Mouse (Mus musculus): Measurements from ENCODE around the gene Eepd1. TPM values are rescaled to one million over a fixed set of nuclear protein-coding genes. Genes with fewer than 3 reads are reported as not detected.

Gene Eepd1
- polyA plus RNA-seq, 1 experiment from 2014 or later, result 5.9 TPM

DNA sequence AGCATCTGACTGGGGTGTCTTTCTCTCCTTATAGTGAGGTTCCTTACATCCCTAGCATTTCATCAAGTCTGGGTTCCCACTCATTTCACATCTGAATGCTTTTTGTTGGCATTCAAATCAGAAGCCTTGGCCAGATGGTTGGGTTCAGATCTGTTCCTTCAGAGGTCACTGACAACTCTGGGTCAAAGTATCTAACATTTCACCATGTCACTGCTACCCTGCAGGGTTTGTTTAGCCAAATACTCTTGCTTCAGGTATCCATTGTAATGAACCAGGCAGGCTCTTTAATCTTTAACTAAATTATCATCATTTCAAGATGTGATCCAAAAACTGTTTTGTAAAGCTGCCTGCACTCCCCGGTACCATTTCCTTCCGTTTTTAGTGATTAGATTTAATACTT lies 671 bp upstream of the Eepd1 start:
- Histone ChIP-seq H3K36me3 (replicated peaks) (no peaks in the 10 kb centered on the region), H3K27ac (replicated peaks) (peak overlapping the region; percentile 58; the same call in 1 of the 2 replicates), H3K9me3 (replicated peaks) (no peaks in the 10 kb centered on the region), H3K4me1 (replicated peaks) (peaks cover 40% of the 10 kb centered on the region), H3K27me3 (peaks cover 19% of the 10 kb centered on the region), H3K4me3 (replicated peaks) (no peak overlapping the region), H3K9ac (no peak overlapping the region), H3K4me2 (peak overlapping the region; percentile 82)
- WGBS (ENCODE audit: insufficient replicate concordance), result 78% methylated on average over 2 of the region's 2 CpGs
- no peak for ATAC-seq (ENCODE audit: insufficient read depth)

DNA sequence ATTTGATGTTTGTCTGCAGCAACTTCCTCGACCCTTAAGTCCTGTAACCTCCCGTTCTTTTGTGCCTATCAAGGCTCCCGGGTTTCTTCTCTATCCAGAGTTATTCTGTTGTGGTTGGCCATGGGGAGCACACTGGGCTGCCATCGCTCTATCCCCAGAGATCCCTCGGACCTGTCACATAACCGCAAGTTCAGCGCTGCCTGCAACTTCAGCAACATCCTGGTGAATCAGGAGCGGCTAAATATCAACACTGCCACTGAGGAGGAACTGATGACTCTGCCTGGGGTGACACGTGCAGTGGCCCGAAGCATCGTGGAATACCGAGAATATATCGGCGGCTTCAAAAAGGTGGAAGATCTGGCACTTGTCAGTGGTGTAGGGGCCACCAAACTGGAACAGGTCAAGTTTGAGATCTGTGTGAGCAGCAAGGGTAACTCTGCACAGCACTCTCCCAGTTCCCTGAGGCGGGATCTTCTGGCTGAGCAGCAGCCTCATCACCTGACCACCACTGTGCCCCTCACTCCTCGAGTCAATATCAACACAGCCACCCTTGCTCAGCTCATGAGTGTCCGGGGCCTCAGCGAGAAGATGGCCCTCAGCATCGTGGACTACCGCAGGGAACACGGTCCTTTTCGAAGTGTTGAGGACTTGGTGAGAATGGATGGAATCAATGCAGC lies 1.1 kb downstream of the Eepd1 start:
- H3K4me2 ChIP-seq, result peak overlapping the region; percentile 82
- peaks cover 51% of the 10 kb centered on the region for H3K4me1 ChIP-seq (replicated peaks)
- no peak overlapping the region for H3K27ac ChIP-seq (replicated peaks)
- no peaks in the 10 kb centered on the region for H3K9me3 ChIP-seq (replicated peaks)
- WGBS (ENCODE audit: insufficient replicate concordance), result 35% methylated on average over 22 of the region's 22 CpGs
- peak overlapping the region; percentile 64 for H3K4me3 ChIP-seq (replicated peaks)
- H3K36me3 ChIP-seq (replicated peaks), result no peaks in the 10 kb centered on the region
- H3K27me3 ChIP-seq, result peaks cover 19% of the 10 kb centered on the region
- ATAC-seq (ENCODE audit: insufficient read depth), result no peak
- no peak overlapping the region for H3K9ac ChIP-seq

DNA sequence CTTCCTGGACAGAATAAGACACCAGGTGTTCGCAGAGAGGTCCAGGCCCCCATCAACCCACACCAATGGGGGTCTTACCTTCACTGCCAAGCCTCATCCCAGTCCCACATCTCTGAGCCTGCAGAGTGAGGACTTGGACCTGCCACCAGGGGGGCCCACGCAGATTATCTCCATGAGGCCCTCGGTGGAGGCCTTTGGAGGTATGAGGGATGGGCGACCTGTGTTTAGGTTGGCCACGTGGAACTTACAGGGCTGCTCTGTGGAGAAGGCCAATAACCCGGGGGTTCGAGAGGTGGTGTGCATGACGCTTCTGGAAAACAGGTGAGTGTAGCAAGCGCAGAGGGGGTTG lies 1.6 kb downstream of the Eepd1 start:
- Histone ChIP-seq H3K27me3 (peaks cover 19% of the 10 kb centered on the region), H3K4me3 (replicated peaks) (peak overlapping the region; percentile 64), H3K9ac (no peak overlapping the region), H3K4me2 (peak overlapping the region; percentile 82), H3K4me1 (replicated peaks) (peaks cover 53% of the 10 kb centered on the region), H3K27ac (replicated peaks) (no peak overlapping the region), H3K9me3 (replicated peaks) (no peaks in the 10 kb centered on the region), H3K36me3 (replicated peaks) (no peaks in the 10 kb centered on the region)
- ATAC-seq (ENCODE audit: insufficient read depth), result no peak
- WGBS (ENCODE audit: insufficient replicate concordance), result 71% methylated on average over 9 of the region's 9 CpGs

DNA sequence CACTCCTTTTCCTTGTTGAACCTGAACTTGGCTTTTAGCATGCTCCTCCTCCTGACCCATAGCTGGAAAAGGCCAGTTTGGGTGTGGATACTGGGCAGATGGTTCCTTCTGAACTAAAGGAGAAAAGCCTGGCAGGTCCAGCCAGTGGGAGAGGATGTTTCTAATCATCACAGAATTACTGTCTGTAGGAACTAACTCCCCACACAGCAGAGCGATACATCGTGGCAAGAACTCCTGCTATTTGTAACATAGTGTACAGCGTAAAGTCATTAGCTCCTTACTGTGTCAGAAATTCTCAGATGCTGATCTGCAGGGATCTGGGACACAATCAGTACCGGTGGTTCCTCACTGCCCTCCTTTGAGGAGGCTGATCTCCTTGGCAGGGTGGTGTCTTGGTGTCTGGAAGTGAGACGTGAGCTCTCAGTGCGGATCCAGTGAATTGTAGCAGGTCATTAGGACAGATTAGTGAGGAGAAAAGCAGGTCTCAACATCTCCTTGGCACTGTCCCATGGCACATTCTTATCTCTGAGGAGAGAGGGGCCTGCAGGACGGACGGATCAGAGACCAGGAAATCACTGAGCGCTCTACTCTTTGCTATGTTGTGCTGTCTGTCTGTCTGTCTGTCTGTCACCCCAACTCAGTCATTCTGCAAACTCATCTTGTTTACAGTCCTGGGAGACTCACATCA lies 2.7 kb downstream of the Eepd1 start:
- H3K4me2 ChIP-seq, result peak overlapping the region; percentile 82; the same call in 1 of the 2 replicates
- no peak for ATAC-seq (ENCODE audit: insufficient read depth)
- no peak overlapping the region for H3K9ac ChIP-seq
- peaks cover 19% of the 10 kb centered on the region for H3K27me3 ChIP-seq
- no peaks in the 10 kb centered on the region for H3K36me3 ChIP-seq (replicated peaks)
- H3K4me3 ChIP-seq (replicated peaks), result no peak overlapping the region
- 70% methylated on average over 9 of the region's 9 CpGs for WGBS (ENCODE audit: insufficient replicate concordance)
- peaks cover 53% of the 10 kb centered on the region for H3K4me1 ChIP-seq (replicated peaks)
- no peak overlapping the region for H3K27ac ChIP-seq (replicated peaks)
- H3K9me3 ChIP-seq (replicated peaks), result no peaks in the 10 kb centered on the region

DNA sequence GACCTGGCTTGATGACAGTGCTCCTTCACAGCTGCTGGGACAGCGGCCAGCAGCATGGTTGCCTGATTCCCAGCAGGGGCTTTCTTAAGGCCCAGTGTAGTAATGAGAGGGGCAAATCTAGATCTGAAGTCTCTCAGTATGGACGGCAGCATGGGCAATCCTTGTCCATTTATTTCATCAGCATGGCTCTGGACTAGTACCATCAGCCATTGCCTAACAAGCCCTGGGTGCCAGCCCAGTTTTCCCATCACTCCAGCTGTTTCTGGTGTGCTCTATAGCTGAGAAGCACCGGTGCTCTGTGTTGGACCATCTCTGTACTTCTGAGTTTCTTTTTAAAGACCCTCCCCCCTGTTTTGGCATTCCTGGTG lies 3.3 kb downstream of the Eepd1 start:
- peaks cover 19% of the 10 kb centered on the region for H3K27me3 ChIP-seq
- 47% methylated on average over 3 of the region's 3 CpGs for WGBS (ENCODE audit: insufficient replicate concordance)
- ATAC-seq (ENCODE audit: insufficient read depth), result no peak
- H3K4me1 ChIP-seq (replicated peaks), result peaks cover 56% of the 10 kb centered on the region
- no peaks in the 10 kb centered on the region for H3K36me3 ChIP-seq (replicated peaks)
- H3K27ac ChIP-seq (replicated peaks), result no peak overlapping the region
- no peak overlapping the region for H3K4me3 ChIP-seq (replicated peaks)
- H3K9ac ChIP-seq, result no peak overlapping the region
- no peaks in the 10 kb centered on the region for H3K9me3 ChIP-seq (replicated peaks)
- H3K4me2 ChIP-seq, result no peak overlapping the region

DNA sequence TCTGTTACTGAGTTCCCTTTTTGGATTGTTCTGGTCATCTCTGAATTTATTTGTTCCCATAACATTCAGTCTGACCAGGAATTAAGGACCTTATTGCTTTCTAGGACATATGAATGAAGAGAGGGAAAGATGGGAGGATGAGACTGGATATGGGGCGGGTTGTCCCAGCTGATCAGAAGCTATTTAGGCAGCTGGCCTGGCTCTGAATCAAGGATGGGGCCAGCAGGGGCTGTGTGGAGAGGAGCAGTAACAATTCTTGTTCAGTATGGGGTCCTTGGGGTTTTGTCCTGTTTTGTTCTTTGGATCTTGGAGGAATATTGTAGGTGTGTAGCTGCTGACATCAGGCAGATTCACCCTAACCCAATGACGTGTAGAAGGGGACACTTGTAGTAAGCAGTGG lies 3.7 kb downstream of the Eepd1 start:
- Histone ChIP-seq H3K27me3 (peaks cover 19% of the 10 kb centered on the region), H3K9me3 (replicated peaks) (no peaks in the 10 kb centered on the region), H3K9ac (no peak overlapping the region), H3K36me3 (replicated peaks) (no peaks in the 10 kb centered on the region), H3K4me3 (replicated peaks) (no peak overlapping the region), H3K4me2 (0 out of 2 replicates have a peak overlapping the region, but pooled peaks have one; percentile 10), H3K4me1 (replicated peaks) (peaks cover 56% of the 10 kb centered on the region), H3K27ac (replicated peaks) (no peak overlapping the region)
- 60% methylated on average over 2 of the region's 2 CpGs for WGBS (ENCODE audit: insufficient replicate concordance)
- ATAC-seq (ENCODE audit: insufficient read depth), result no peak

DNA sequence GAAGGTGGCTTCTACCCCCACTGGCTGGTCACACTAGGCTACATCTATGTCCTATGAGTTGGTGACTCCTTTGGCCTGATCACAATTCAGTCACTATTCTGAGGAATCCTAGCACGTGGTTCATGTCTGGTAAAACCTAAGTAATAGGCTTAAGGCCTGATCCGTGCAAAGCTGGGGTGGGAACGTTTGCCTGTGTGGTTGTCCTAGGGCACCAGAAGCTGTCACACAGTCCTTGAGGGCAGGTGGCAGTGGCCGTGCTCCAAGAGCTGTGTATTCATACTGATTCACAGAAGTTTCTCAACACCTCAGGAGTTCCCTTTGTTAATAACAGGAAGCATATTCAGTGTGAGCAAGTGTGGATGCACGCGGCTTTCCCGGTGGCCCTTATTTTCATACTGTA lies 4.1 kb downstream of the Eepd1 start:
- Histone ChIP-seq H3K9ac (no peak overlapping the region), H3K27ac (replicated peaks) (no peak overlapping the region), H3K4me1 (replicated peaks) (peaks cover 56% of the 10 kb centered on the region), H3K9me3 (replicated peaks) (no peaks in the 10 kb centered on the region), H3K27me3 (peaks cover 19% of the 10 kb centered on the region), H3K4me2 (peak overlapping the region; percentile 20; the same call in 1 of the 2 replicates), H3K4me3 (replicated peaks) (no peak overlapping the region), H3K36me3 (replicated peaks) (no peaks in the 10 kb centered on the region)
- ATAC-seq (ENCODE audit: insufficient read depth), result no peak
- WGBS (ENCODE audit: insufficient replicate concordance), result 58% methylated on average over 7 of the region's 7 CpGs

DNA sequence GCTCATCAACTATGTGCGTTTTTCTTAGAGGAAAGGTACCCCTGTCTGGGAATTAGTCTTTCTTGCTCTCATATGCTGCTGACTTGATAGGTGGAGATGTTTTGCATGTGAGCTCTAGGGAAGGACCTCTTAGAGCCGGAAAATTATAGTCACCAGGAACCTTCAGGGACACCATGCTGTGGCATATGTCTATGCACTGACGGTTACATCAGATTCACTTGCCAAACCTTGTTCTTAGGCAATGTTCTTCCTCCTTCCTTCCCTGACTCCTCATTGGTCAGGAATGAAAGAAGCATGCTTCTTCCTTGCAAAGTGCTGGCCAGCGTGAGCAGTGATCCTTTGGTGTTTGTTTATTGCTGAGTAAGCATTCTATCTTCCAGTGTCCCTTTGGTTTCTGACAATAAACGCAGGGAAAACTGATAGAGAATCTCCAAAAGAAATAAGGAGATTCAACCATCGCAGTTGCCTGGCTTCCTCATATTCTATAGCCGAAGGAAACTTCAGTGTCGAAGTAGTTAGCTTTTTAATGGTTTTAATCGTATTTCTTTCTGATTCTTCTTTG lies 5.0 kb downstream of the Eepd1 start:
- no peak overlapping the region for H3K9ac ChIP-seq
- 64% methylated on average over 9 of the region's 9 CpGs for WGBS (ENCODE audit: insufficient replicate concordance)
- peaks cover 18% of the 10 kb centered on the region for H3K27me3 ChIP-seq
- H3K4me2 ChIP-seq, result peak overlapping the region; percentile 20; the same call in 1 of the 2 replicates
- H3K27ac ChIP-seq (replicated peaks), result no peak overlapping the region
- peaks cover 48% of the 10 kb centered on the region for H3K4me1 ChIP-seq (replicated peaks)
- H3K4me3 ChIP-seq (replicated peaks), result no peak overlapping the region
- ATAC-seq (ENCODE audit: insufficient read depth), result no peak
- H3K36me3 ChIP-seq (replicated peaks), result no peaks in the 10 kb centered on the region
- H3K9me3 ChIP-seq (replicated peaks), result no peaks in the 10 kb centered on the region

DNA sequence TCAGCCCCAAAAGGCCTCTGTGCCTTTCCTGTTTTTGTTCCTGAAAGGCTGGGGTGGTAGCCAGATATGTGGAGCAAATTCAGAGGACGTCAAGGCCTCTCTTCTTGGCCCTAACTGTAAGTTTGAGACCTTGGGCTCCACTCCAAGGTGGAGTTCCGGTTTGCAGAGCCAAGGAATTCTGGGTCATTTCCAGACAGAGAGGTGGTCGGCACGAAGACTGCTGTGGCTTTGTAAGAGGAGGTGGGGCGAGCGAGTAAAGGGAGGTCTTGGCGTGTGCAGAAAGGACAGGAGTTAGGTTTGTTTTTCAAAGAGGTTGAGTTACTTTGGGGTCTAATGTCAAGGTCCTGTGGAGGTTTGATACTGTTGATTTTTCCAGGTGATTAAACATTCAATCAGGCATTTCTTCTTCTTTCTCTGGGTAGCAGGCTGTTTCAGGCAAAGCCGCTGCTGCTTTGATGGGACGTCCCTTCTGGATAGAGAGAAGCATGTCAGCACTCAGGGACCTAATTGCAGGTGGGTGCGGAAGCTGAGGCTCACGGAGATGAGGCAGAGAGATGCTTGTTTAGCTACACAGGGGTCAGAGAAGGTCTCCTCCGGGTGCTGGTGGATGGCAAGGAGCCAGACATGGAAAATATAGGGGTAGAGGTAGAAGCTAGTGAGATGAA lies 6.2 kb downstream of the Eepd1 start:
- 54% methylated on average over 12 of the region's 12 CpGs for WGBS (ENCODE audit: insufficient replicate concordance)
- no peaks in the 10 kb centered on the region for H3K9me3 ChIP-seq (replicated peaks)

DNA sequence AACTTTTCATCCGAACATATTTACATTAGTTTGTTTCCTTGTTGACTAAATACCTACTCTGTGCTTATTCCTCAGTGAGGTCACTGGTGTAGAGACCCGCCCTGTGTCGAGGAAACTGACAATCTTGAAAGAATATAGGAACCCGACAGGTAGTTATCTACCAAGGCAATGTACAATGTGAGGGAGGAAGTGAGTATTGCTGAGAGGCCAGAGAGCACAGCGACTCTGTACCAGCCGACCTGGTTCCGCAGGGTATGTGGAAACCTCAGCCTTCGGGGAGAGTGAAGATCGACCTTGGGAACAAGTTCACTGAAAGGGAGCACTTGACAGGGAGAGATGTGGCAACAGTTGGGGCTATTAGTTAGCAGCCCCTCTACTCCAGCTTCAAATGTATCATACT lies 7.2 kb downstream of the Eepd1 start:
- H3K9me3 ChIP-seq (replicated peaks), result no peaks in the 10 kb centered on the region
- no peaks in the 10 kb centered on the region for H3K36me3 ChIP-seq (replicated peaks)
- no peak overlapping the region for H3K4me2 ChIP-seq
- H3K27ac ChIP-seq (replicated peaks), result no peak overlapping the region
- no peak for ATAC-seq (ENCODE audit: insufficient read depth)
- no peaks in the 10 kb centered on the region for H3K27me3 ChIP-seq
- WGBS (ENCODE audit: insufficient replicate concordance), result 57% methylated on average over 9 of the region's 9 CpGs
- H3K4me3 ChIP-seq (replicated peaks), result no peak overlapping the region
- H3K4me1 ChIP-seq (replicated peaks), result peaks cover 29% of the 10 kb centered on the region
- H3K9ac ChIP-seq, result no peak overlapping the region

More for the DNA sequence above, 6.2 kb downstream of the Eepd1 start:
- Histone ChIP-seq H3K4me3 (replicated peaks) (no peak overlapping the region), H3K27me3 (peaks cover 8% of the 10 kb centered on the region), H3K4me1 (replicated peaks) (peaks cover 37% of the 10 kb centered on the region), H3K9ac (no peak overlapping the region), H3K27ac (replicated peaks) (no peak overlapping the region), H3K36me3 (replicated peaks) (no peaks in the 10 kb centered on the region), H3K4me2 (no peak overlapping the region)
- no peak for ATAC-seq (ENCODE audit: insufficient read depth)

All from liver, embryonic 15.5 days (tissue).